Mouse (Mus musculus) adrenal gland, adult 18-20 months (tissue): ENCODE measurements at regions not wholly inside any gene's neighbourhood (a gene's known extent, or its start where the extent isn't known, plus 50 kb on each side); places are given as distances from the start of the nearest gene placed in this dataset.

Experiments used
- DNase-seq, 2 experiments: peaks; one replicate each; pipeline ENCODE4 v3.0.0; 2021 to 2022; ENCODE audit warnings: low spot score in 2 of 2

- no peak for DNase-seq
Measured at GRCm38 (mm10) chr17:83899588-83900152, 51.9 kb upstream of the Haao start.

- DNase-seq = no peak
Measured at GRCm38 (mm10) chr17:83898531-83898930, 50.8 kb upstream of the Haao start.
